Mouse (Mus musculus): ENCODE data around the gene Stat5b. TPM values are rescaled to one million over a fixed set of nuclear protein-coding genes. Genes with fewer than 3 reads are reported as not detected.

Gene Stat5b
- polyA plus RNA-seq, 1 experiment from 2014 or later = 17.9 TPM

DNA sequence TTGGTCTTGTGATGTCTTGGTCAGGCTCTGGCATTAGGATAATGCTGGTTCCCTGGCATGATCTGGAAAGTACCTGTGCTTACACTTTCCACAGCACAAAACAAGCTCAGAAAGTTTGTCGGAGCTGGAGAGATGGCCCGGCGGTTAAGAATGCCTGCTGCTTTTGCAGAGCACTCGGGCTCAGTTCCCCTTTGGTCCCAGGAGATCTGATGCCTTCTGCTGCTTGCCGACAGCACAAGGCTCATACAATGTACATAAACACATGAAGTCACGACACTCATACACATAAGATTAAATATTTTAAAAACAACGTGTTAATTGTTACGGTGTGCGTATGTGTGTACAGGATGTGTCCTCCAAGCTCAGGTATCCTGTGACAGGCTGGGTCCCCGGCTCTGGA, 74.6 kb downstream of the Stat5b start:
- no peak for TF ChIP-seq EP300 (IDR thresholded peaks at IDR 0.05)
- no peak for TF ChIP-seq CTCF (IDR thresholded peaks at IDR 0.05)
- Histone ChIP-seq H3K4me1 (ENCODE audit: insufficient read depth, low read depth, low read length) (no peaks in the 10 kb centered on the region), H3K27me3 (replicated peaks; ENCODE audit: insufficient read depth, low read length) (no peaks in the 10 kb centered on the region), H3K27ac (ENCODE audit: low read length) (no peak overlapping the region), H3K36me3 (ENCODE audit: insufficient read depth, low read length) (peaks cover 5% of the 10 kb centered on the region; the same call in 1 of the 2 replicates), H3K9ac (replicated peaks; ENCODE audit: low read depth) (no peak overlapping the region), H3K4me3 (ENCODE audit: low read depth, low read length) (no peak overlapping the region), H3K4me2 (replicated peaks; ENCODE audit: low read depth, low read length) (no peak overlapping the region), H3K9me3 (ENCODE audit: low read length) (no peaks in the 10 kb centered on the region)
- DNase-seq (ENCODE audit: low spot score) (no peak), ATAC-seq (no peak)
- 70% methylated on average over 10 of the region's 10 CpGs for WGBS

DNA sequence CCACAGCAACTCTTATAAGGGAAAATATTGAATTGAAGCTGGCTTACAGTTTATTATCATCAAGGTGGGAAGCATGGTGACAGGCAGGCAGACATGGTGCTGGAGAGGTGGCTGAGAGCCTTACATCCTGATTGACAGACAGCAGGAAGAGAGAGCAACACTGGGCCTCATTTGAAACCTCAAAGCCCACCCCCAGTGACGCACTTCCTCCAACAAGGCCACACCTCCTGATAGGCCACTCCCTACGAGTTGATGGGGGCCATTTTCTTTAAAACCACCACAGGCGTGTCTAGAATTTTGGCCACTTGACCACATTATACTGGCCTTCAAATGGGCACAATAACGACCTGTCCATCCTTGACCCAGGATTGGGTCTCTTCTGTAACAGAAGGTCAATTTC, 76.3 kb downstream of the Stat5b start:
- H3K4me3 ChIP-seq (ENCODE audit: low read depth, low read length) = no peak overlapping the region
- TF ChIP-seq EP300 (IDR thresholded peaks at IDR 0.05) = no peak
- no peak for TF ChIP-seq CTCF (IDR thresholded peaks at IDR 0.05)
- H3K9ac ChIP-seq (replicated peaks; ENCODE audit: low read depth) = no peak overlapping the region
- H3K27ac ChIP-seq (ENCODE audit: low read length) = no peak overlapping the region
- H3K27me3 ChIP-seq (replicated peaks; ENCODE audit: insufficient read depth, low read length) = no peaks in the 10 kb centered on the region
- 69% methylated on average over 4 of the region's 4 CpGs for WGBS
- no peaks in the 10 kb centered on the region for H3K4me1 ChIP-seq (ENCODE audit: insufficient read depth, low read depth, low read length)
- no peaks in the 10 kb centered on the region for H3K36me3 ChIP-seq (ENCODE audit: insufficient read depth, low read length)
- no peak overlapping the region for H3K4me2 ChIP-seq (replicated peaks; ENCODE audit: low read depth, low read length)
- no peaks in the 10 kb centered on the region for H3K9me3 ChIP-seq (ENCODE audit: low read length)
- DNase-seq (ENCODE audit: low spot score) = no peak
- ATAC-seq = no peak

DNA sequence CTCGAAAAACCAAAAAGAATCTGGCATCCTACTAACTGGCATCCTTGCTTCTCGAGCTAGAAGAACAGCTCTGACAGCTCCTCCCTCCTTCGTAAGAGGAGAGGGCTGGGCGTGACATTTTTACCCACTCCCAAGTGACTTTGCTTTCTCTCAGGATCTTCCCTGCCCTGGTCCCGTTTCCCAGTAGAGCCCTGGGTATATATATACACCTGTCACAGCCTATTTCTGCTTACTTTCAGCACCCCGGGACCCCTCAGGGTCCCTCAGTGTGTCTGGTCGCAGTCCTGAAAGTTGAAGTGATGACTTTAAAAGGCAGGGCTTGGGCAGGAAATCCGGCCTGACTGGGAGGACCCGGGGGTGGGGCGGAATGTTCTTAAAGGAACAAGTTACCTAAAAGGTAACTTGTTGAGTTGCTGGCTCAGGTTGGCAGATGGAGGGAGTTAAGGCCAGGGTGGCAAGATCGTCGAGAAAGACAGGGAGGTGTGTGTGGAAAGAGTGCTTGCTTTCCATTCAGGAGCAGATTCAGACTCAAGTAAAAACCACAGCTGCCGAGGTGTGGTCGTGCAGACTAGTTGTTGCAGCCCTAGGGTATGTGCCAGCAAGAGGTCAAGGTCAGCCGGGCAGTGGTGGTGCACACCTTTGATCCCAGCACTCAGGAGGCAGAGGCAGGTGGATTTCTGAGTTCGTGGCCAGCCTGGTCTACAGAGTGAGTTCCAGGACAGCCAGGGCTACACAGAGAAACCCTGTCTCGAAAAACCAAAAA, 79.7 kb downstream of the Stat5b start, which contains the start of gene Ghdc:
Gene Ghdc, minus strand, starts transcription at position 312 of the 763 bp plus-strand sequence.
- WGBS = 11% methylated on average over 17 of the region's 17 CpGs
- Histone ChIP-seq H3K9me3 (ENCODE audit: low read length) (no peaks in the 10 kb centered on the region), H3K36me3 (ENCODE audit: insufficient read depth, low read length) (no peaks in the 10 kb centered on the region), H3K4me1 (ENCODE audit: insufficient read depth, low read depth, low read length) (no peaks in the 10 kb centered on the region), H3K4me3 (ENCODE audit: low read depth, low read length) (peak within 1 kb of the TSS; percentile 60), H3K9ac (replicated peaks; ENCODE audit: low read depth) (peak within 1 kb of the TSS; percentile 30; the same call in 1 of the 2 replicates), H3K27ac (ENCODE audit: low read length) (peak within 1 kb of the TSS; percentile 17; the same call in 1 of the 2 replicates), H3K27me3 (replicated peaks; ENCODE audit: insufficient read depth, low read length) (no peaks in the 10 kb centered on the region), H3K4me2 (replicated peaks; ENCODE audit: low read depth, low read length) (peak within 1 kb of the TSS; percentile 58)
- ATAC-seq = peak; percentile 87
- TF ChIP-seq EP300 (IDR thresholded peaks at IDR 0.05) (no peak), CTCF (IDR thresholded peaks at IDR 0.05) (no peak)
- DNase-seq (ENCODE audit: low spot score) = peak; percentile 92

- Histone ChIP-seq H3K4me1 (ENCODE audit: insufficient read depth, low read depth, low read length) (no peaks in the 10 kb centered on the region), H3K4me2 (replicated peaks; ENCODE audit: low read depth, low read length) (peak overlapping the region; percentile 58; the same call in 1 of the 2 replicates), H3K27ac (ENCODE audit: low read length) (no peak overlapping the region), H3K9me3 (ENCODE audit: low read length) (no peaks in the 10 kb centered on the region), H3K4me3 (ENCODE audit: low read depth, low read length) (peak overlapping the region; percentile 60; the same call in 1 of the 2 replicates), H3K36me3 (ENCODE audit: insufficient read depth, low read length) (no peaks in the 10 kb centered on the region), H3K9ac (replicated peaks; ENCODE audit: low read depth) (no peak overlapping the region), H3K27me3 (replicated peaks; ENCODE audit: insufficient read depth, low read length) (no peaks in the 10 kb centered on the region)
- WGBS = 32% methylated on average over 6 of the region's 6 CpGs
- TF ChIP-seq EP300 (IDR thresholded peaks at IDR 0.05) (no peak), CTCF (IDR thresholded peaks at IDR 0.05) (no peak)
- ATAC-seq (no peak), DNase-seq (ENCODE audit: low spot score) (no peak)
Measured at GRCm38 (mm10) chr11:100769980-100770379, 80.5 kb downstream of the Stat5b start.

DNA sequence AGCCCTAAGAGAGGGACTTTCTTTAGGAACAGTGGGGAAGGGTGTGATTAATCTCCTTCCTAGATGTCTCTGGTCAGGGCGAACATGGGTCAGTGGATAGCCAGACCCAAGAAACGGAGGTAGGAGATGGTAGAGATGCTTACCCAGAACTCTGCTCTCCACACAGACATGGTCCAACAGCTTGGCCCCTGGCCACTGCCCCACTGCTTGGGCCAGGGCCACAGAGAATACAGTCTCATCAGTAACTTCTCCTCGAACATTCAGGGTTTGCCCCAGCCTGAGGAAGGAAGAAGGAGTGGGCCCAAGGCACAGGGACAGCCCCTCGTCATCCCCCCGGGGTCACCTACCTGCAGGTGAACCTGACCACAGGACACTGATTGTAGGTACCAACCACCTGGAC, 82.7 kb downstream of the Stat5b start:
- H3K9ac ChIP-seq (replicated peaks; ENCODE audit: low read depth) = no peak overlapping the region
- no peak overlapping the region for H3K27ac ChIP-seq (ENCODE audit: low read length)
- no peaks in the 10 kb centered on the region for H3K4me1 ChIP-seq (ENCODE audit: insufficient read depth, low read depth, low read length)
- 89% methylated on average over 5 of the region's 5 CpGs for WGBS
- no peak for DNase-seq (ENCODE audit: low spot score)
- no peaks in the 10 kb centered on the region for H3K27me3 ChIP-seq (replicated peaks; ENCODE audit: insufficient read depth, low read length)
- no peak for TF ChIP-seq EP300 (IDR thresholded peaks at IDR 0.05)
- no peak for TF ChIP-seq CTCF (IDR thresholded peaks at IDR 0.05)
- no peaks in the 10 kb centered on the region for H3K9me3 ChIP-seq (ENCODE audit: low read length)
- no peak overlapping the region for H3K4me3 ChIP-seq (ENCODE audit: low read depth, low read length)
- no peak for ATAC-seq
- no peaks in the 10 kb centered on the region for H3K36me3 ChIP-seq (ENCODE audit: insufficient read depth, low read length)
- no peak overlapping the region for H3K4me2 ChIP-seq (replicated peaks; ENCODE audit: low read depth, low read length)

- no peak overlapping the region for H3K9ac ChIP-seq (replicated peaks; ENCODE audit: low read depth)
- no peaks in the 10 kb centered on the region for H3K36me3 ChIP-seq (ENCODE audit: insufficient read depth, low read length)
- H3K4me2 ChIP-seq (replicated peaks; ENCODE audit: low read depth, low read length) = no peak overlapping the region
- WGBS = 80% methylated on average over 9 of the region's 9 CpGs
- H3K27me3 ChIP-seq (replicated peaks; ENCODE audit: insufficient read depth, low read length) = no peaks in the 10 kb centered on the region
- no peak for TF ChIP-seq EP300 (IDR thresholded peaks at IDR 0.05)
- no peak for TF ChIP-seq CTCF (IDR thresholded peaks at IDR 0.05)
- H3K4me1 ChIP-seq (ENCODE audit: insufficient read depth, low read depth, low read length) = no peaks in the 10 kb centered on the region
- ATAC-seq (no peak), DNase-seq (ENCODE audit: low spot score) (no peak)
- no peaks in the 10 kb centered on the region for H3K9me3 ChIP-seq (ENCODE audit: low read length)
- H3K4me3 ChIP-seq (ENCODE audit: low read depth, low read length) = no peak overlapping the region
- H3K27ac ChIP-seq (ENCODE audit: low read length) = no peak overlapping the region
Measured at GRCm38 (mm10) chr11:100766726-100767125, 83.8 kb downstream of the Stat5b start.
